In genomic region chr2:151866487-151866886, GRCm38 (mm10) we compare ENCODE assay signal across 8 mouse cellular contexts. TPM values are rescaled to one million over a fixed set of nuclear protein-coding genes. Genes with fewer than 3 reads are reported as not detected.
DNase-seq lines count a peak whose midpoint lies in the region; ATAC-seq and TF ChIP-seq lines count a peak whose summit lies in the region.

No protein-coding gene starts in this region.

- DNase-seq in ovary, postnatal 36 days (ENCODE audit: low spot score), result peak; percentile 46
- no peak for DNase-seq in ovary, postnatal 10 days (ENCODE audit: low spot score)
- peak; percentile 22 for DNase-seq in cerebellum, adult 11-12 months
- DNase-seq in limb, embryonic 14.5 days (ENCODE audit: low spot score), result peak; percentile 34
- DNase-seq in retina, postnatal 1 day, result peak; percentile 65
- no peak for DNase-seq in spleen, postnatal 36 days (ENCODE audit: low spot score in 2 of 2)

- no peak overlapping the region for H3K4me3 ChIP-seq in kidney, embryonic 16.5 days (ENCODE audit: low read length)
- no peak overlapping the region for H3K4me3 ChIP-seq in limb, embryonic 14.5 days (replicated peaks; ENCODE audit: low read length)

- 32% methylated on average over 4 of the region's 4 CpGs for WGBS in kidney, embryonic 16.5 days
- 28% methylated on average over 4 of the region's 4 CpGs for WGBS in limb, embryonic 14.5 days

- no peaks in the 10 kb centered on the region for H3K36me3 ChIP-seq in kidney, embryonic 16.5 days (ENCODE audit: insufficient read depth, low read length)
- H3K36me3 ChIP-seq in limb, embryonic 14.5 days (ENCODE audit: control insufficient read depth, insufficient read depth, low read length), result no peaks in the 10 kb centered on the region

- H3K4me1 ChIP-seq in kidney, embryonic 16.5 days (ENCODE audit: insufficient read depth, low read length), result no peaks in the 10 kb centered on the region
- H3K4me1 ChIP-seq in limb, embryonic 14.5 days (ENCODE audit: control insufficient read depth, insufficient read depth, low read length), result no peaks in the 10 kb centered on the region

- no peak overlapping the region for H3K27ac ChIP-seq in kidney, embryonic 16.5 days (ENCODE audit: low read length)
- no peak overlapping the region for H3K27ac ChIP-seq in limb, embryonic 14.5 days (replicated peaks; ENCODE audit: low read depth, low read length)

- no peak overlapping the region for H3K9ac ChIP-seq in kidney, embryonic 16.5 days (replicated peaks; ENCODE audit: low read length)
- no peak overlapping the region for H3K9ac ChIP-seq in limb, embryonic 14.5 days (ENCODE audit: low read depth, low read length, severe bottlenecking)

- no peaks in the 10 kb centered on the region for H3K9me3 ChIP-seq in kidney, embryonic 16.5 days (ENCODE audit: low read length)
- no peaks in the 10 kb centered on the region for H3K9me3 ChIP-seq in limb, embryonic 14.5 days (ENCODE audit: control insufficient read depth, low read length)

- no peak overlapping the region for H3K4me2 ChIP-seq in kidney, embryonic 16.5 days (replicated peaks; ENCODE audit: low read depth, low read length)
- H3K4me2 ChIP-seq in limb, embryonic 14.5 days (replicated peaks; ENCODE audit: low read depth, low read length, severe bottlenecking), result no peak overlapping the region

- TF ChIP-seq POLR2A in limb, embryonic 14.5 days (IDR thresholded peaks at IDR 0.05; ENCODE audit: borderline replicate concordance, extremely low read depth, insufficient read depth, insufficient read length), result no peak

- H3K27me3 ChIP-seq in kidney, embryonic 16.5 days (ENCODE audit: insufficient read depth, low read length), result no peaks in the 10 kb centered on the region
- H3K27me3 ChIP-seq in limb, embryonic 14.5 days (ENCODE audit: control insufficient read depth, insufficient read depth, low read length), result no peaks in the 10 kb centered on the region

- ATAC-seq in frontal cortex, adult (ENCODE audit: low TSS enrichment), result peak; percentile 95
- ATAC-seq in kidney, embryonic 16.5 days (ENCODE audit: low FRiP score, low TSS enrichment), result peak; percentile 75
- ATAC-seq in limb, embryonic 14.5 days (ENCODE audit: low FRiP score, low read depth), result peak; percentile 34; the same call in 1 of the 2 replicates

RNA-seq across cellular contexts. Expression of gene Rspo4, which starts 23.8 kb away (rescaled TPM):
- polyA plus RNA-seq in kidney, embryonic 16.5 days (2015; fragmentation: Nextera tagmentation; extraction: Ambion mirVana), result 0.09 TPM in 1 of 2 replicates, not detected in the other
- 0.65 and 1.4 TPM in 2 replicates for polyA plus RNA-seq in limb, embryonic 14.5 days (2012; rRNA removed)
- polyA plus RNA-seq in limb, embryonic 14.5 days (2014; fragmentation: Nextera tagmentation; extraction: Ambion mirVana), result 0.83 and 1.3 TPM in 2 replicates

RNA-seq across cellular contexts. Expression of gene Angpt4, which starts 44.5 kb away (rescaled TPM):
- 2.8 and 3.0 TPM in 2 replicates for polyA plus RNA-seq in kidney, embryonic 16.5 days (2015; fragmentation: Nextera tagmentation; extraction: Ambion mirVana)
- polyA plus RNA-seq in limb, embryonic 14.5 days (2012; rRNA removed), result 0.53 and 0.59 TPM in 2 replicates
- 0.28 and 0.36 TPM in 2 replicates for polyA plus RNA-seq in limb, embryonic 14.5 days (2014; fragmentation: Nextera tagmentation; extraction: Ambion mirVana)

Comparison
In these comparisons a context has a peak if more than half of its experiments do, and no peak if none do; other contexts are left out.
1. DNase-seq: peak in ovary, postnatal 36 days (single experiment), cerebellum, adult 11-12 months (single experiment), limb, embryonic 14.5 days (single experiment) and retina, postnatal 1 day (single experiment); none in ovary, postnatal 10 days (single experiment) and spleen, postnatal 36 days (0 of 2).
2. ATAC-seq: peak in every context shown above with its lines; median percentile 95 in frontal cortex, adult; 75 in kidney, embryonic 16.5 days; 34 in limb, embryonic 14.5 days.